Mouse (Mus musculus): ENCODE measurements around the gene Cebpa.

Gene Cebpa

GRCm38 (mm10) chr7:35146269-35146668 is 27.2 kb downstream of the Cebpa start:
- DNase-seq (ENCODE audit: low spot score in 2 of 2) = no peak

- no peak for DNase-seq (ENCODE audit: low spot score in 2 of 2)
These were observed 30.7 kb downstream of the Cebpa start for GRCm38 (mm10) chr7:35149616-35150433.

- no peak for DNase-seq (ENCODE audit: low spot score in 2 of 2)
These were observed 31.8 kb downstream of the Cebpa start for GRCm38 (mm10) chr7:35150860-35151259.

- no peak for DNase-seq (ENCODE audit: low spot score in 2 of 2)
These were observed 35.4 kb downstream of the Cebpa start for GRCm38 (mm10) chr7:35154449-35154848.

- no peak for DNase-seq (ENCODE audit: low spot score in 2 of 2)
These were observed 37.7 kb downstream of the Cebpa start for GRCm38 (mm10) chr7:35156561-35157477.

- no peak for DNase-seq (ENCODE audit: low spot score in 2 of 2)
These were observed 38.4 kb downstream of the Cebpa start for GRCm38 (mm10) chr7:35157512-35157911.

GRCm38 (mm10) chr7:35162443-35162842 is 43.4 kb downstream of the Cebpa start:
- DNase-seq (ENCODE audit: low spot score in 2 of 2) = no peak

- DNase-seq (ENCODE audit: low spot score in 2 of 2) = no peak
These were observed 44.5 kb downstream of the Cebpa start for GRCm38 (mm10) chr7:35163600-35163999.

GRCm38 (mm10) chr7:35164131-35164530 is 45.0 kb downstream of the Cebpa start:
- DNase-seq (ENCODE audit: low spot score in 2 of 2) = no peak

- no peak for DNase-seq (ENCODE audit: low spot score in 2 of 2)
These were observed 47.9 kb downstream of the Cebpa start for GRCm38 (mm10) chr7:35166988-35167387.

GRCm38 (mm10) chr7:35167925-35168324 is 48.8 kb downstream of the Cebpa start:
- no peak for DNase-seq (ENCODE audit: low spot score in 2 of 2)

GRCm38 (mm10) chr7:35169341-35169740 is 50.2 kb downstream of the Cebpa start:
- peak; percentile 79 to 92 for DNase-seq (ENCODE audit: low spot score in 2 of 2)

All from spleen, postnatal 4 days (tissue).